Mouse (Mus musculus) hindbrain, embryonic 12.5 days (tissue): ENCODE measurements at regions not wholly inside any gene's neighbourhood (a gene's known extent, or its start where the extent isn't known, plus 50 kb on each side); places are given as distances from the start of the nearest gene placed in this dataset.

Source experiments
- ATAC-seq: fragments of 200-750 bp; cut with Nextera tagmentation; 2 replicates; pipeline ENCODE4 v1.8.0; 2017; ENCODE audit warnings: moderate TSS enrichment; ENCODE audit not compliant: low FRiP score
- H3K27ac ChIP-seq: fragments of 300-500 bp; sonication (generic); 2 replicates; pipeline ENCODE4 v1.5.1; 2016; ENCODE audit warnings: mild to moderate bottlenecking
- H3K27me3 ChIP-seq: fragments of 300-500 bp; sonication (generic); 2 replicates; pipeline ENCODE4 v1.6.1; 2016; ENCODE audit warnings: mild to moderate bottlenecking
- H3K36me3 ChIP-seq: fragments of 300-500 bp; sonication (generic); 2 replicates; pipeline ENCODE4 v1.6.1; 2016; ENCODE audit warnings: mild to moderate bottlenecking
- H3K4me1 ChIP-seq: fragments of 300-500 bp; sonication (generic); 2 replicates; pipeline ENCODE4 v1.6.1; 2016
- H3K4me2 ChIP-seq: fragments of 300-500 bp; sonication (generic); replicated peaks from 2 replicates; pipeline ENCODE4 v1.6.1; 2016; ENCODE audit warnings: mild to moderate bottlenecking
- H3K4me3 ChIP-seq: fragments of 300-500 bp; sonication (generic); 2 replicates; pipeline ENCODE4 v1.5.1; 2016; ENCODE audit warnings: mild to moderate bottlenecking
- H3K9ac ChIP-seq: fragments of 300-500 bp; sonication (generic); 2 replicates; pipeline ENCODE4 v1.6.1; 2016; ENCODE audit warnings: mild to moderate bottlenecking, moderate library complexity
- H3K9me3 ChIP-seq: fragments of 300-500 bp; sonication (generic); replicated peaks from 2 replicates; pipeline ENCODE4 v1.6.1; 2016; ENCODE audit warnings: mild to moderate bottlenecking
- WGBS: fragments of 180-500 bp; shearing (Covaris S2); methylation state at CpG from one replicate; pipeline ENCODE4 v1.1.7; 2016; 5-methylcytosine and 5-hydroxymethylcytosine counted together

- H3K9me3 ChIP-seq, result no peaks in the 10 kb centered on the region
- no peak overlapping the region for H3K4me3 ChIP-seq
- 64% methylated on average over 3 of the region's 3 CpGs for WGBS
- H3K27me3 ChIP-seq, result no peaks in the 10 kb centered on the region
- H3K4me2 ChIP-seq, result no peak overlapping the region
- peak overlapping the region; percentile 89 for H3K27ac ChIP-seq
- H3K9ac ChIP-seq, result no peak overlapping the region
- ATAC-seq, result peak; percentile 21; the same call in 1 of the 2 replicates
- H3K36me3 ChIP-seq, result no peaks in the 10 kb centered on the region
- peaks cover 53% of the 10 kb centered on the region for H3K4me1 ChIP-seq
Observed at GRCm38 (mm10) chr12:79969346-79970226, 143.2 kb downstream of the Zfp36l1 start.

GRCm38 (mm10) chr12:79968676-79969075 is 144.1 kb downstream of the Zfp36l1 start:
- Histone ChIP-seq H3K27me3 (no peaks in the 10 kb centered on the region), H3K9ac (no peak overlapping the region), H3K27ac (no peak overlapping the region), H3K36me3 (no peaks in the 10 kb centered on the region), H3K4me3 (no peak overlapping the region), H3K4me2 (no peak overlapping the region), H3K4me1 (peaks cover 52% of the 10 kb centered on the region), H3K9me3 (no peaks in the 10 kb centered on the region)
- ATAC-seq, result no peak
- WGBS, result 63% methylated on average over 3 of the region's 3 CpGs

GRCm38 (mm10) chr12:79967491-79968255 is 145.1 kb downstream of the Zfp36l1 start:
- Histone ChIP-seq H3K27me3 (no peaks in the 10 kb centered on the region), H3K36me3 (no peaks in the 10 kb centered on the region), H3K4me2 (no peak overlapping the region), H3K4me1 (peaks cover 52% of the 10 kb centered on the region), H3K4me3 (no peak overlapping the region), H3K9me3 (no peaks in the 10 kb centered on the region), H3K27ac (peak overlapping the region; percentile 35; the same call in 1 of the 2 replicates), H3K9ac (no peak overlapping the region)
- no peak for ATAC-seq
- WGBS, result 81% methylated on average over 11 of the region's 11 CpGs

GRCm38 (mm10) chr12:79966621-79967490 is 146.0 kb downstream of the Zfp36l1 start:
- 56% methylated on average over 12 of the region's 12 CpGs for WGBS
- Histone ChIP-seq H3K9me3 (no peaks in the 10 kb centered on the region), H3K4me3 (no peak overlapping the region), H3K9ac (no peak overlapping the region), H3K4me1 (peaks cover 52% of the 10 kb centered on the region), H3K36me3 (no peaks in the 10 kb centered on the region), H3K27ac (peak overlapping the region; percentile 78), H3K27me3 (no peaks in the 10 kb centered on the region; the same call in 1 of the 2 replicates), H3K4me2 (no peak overlapping the region)
- no peak for ATAC-seq

- Histone ChIP-seq H3K9ac (0 out of 2 replicates have a peak overlapping the region, but pooled peaks have one; percentile 68), H3K27me3 (no peaks in the 10 kb centered on the region; the same call in 1 of the 2 replicates), H3K4me3 (no peak overlapping the region), H3K36me3 (no peaks in the 10 kb centered on the region), H3K4me2 (peak overlapping the region; percentile 65), H3K4me1 (peaks cover 46% of the 10 kb centered on the region), H3K27ac (peak overlapping the region; percentile 78), H3K9me3 (no peaks in the 10 kb centered on the region)
- ATAC-seq, result no peak
- 60% methylated on average over 6 of the region's 6 CpGs for WGBS
Observed at GRCm38 (mm10) chr12:79966289-79966615, 146.6 kb downstream of the Zfp36l1 start.

- peak overlapping the region; percentile 40 for H3K4me3 ChIP-seq
Observed at GRCm38 (mm10) chr12:79965471-79966288, 147.1 kb downstream of the Zfp36l1 start.

GRCm38 (mm10) chr12:79963443-79964025 is 149.3 kb downstream of the Zfp36l1 start:
- H3K9me3 ChIP-seq, result no peaks in the 10 kb centered on the region
- H3K36me3 ChIP-seq, result no peaks in the 10 kb centered on the region
- no peak overlapping the region for H3K27ac ChIP-seq
- no peak overlapping the region for H3K4me3 ChIP-seq
- WGBS, result 78% methylated on average over 9 of the region's 9 CpGs
- no peak for ATAC-seq
- peaks cover 25% of the 10 kb centered on the region for H3K4me1 ChIP-seq
- H3K9ac ChIP-seq, result no peak overlapping the region
- H3K4me2 ChIP-seq, result no peak overlapping the region
- no peaks in the 10 kb centered on the region; the same call in 1 of the 2 replicates for H3K27me3 ChIP-seq

More at GRCm38 (mm10) chr12:79965471-79966288, 147.1 kb downstream of the Zfp36l1 start:
- under 1% methylated on average over 46 of the region's 46 CpGs for WGBS
- H3K4me1 ChIP-seq, result peaks cover 40% of the 10 kb centered on the region
- H3K27ac ChIP-seq, result peak overlapping the region; percentile 78
- peak; percentile 79 for ATAC-seq
- no peaks in the 10 kb centered on the region for H3K9me3 ChIP-seq
- no peaks in the 10 kb centered on the region; the same call in 1 of the 2 replicates for H3K27me3 ChIP-seq
- H3K36me3 ChIP-seq, result no peaks in the 10 kb centered on the region
- peak overlapping the region; percentile 65 for H3K4me2 ChIP-seq
- H3K9ac ChIP-seq, result peak overlapping the region; percentile 68

GRCm38 (mm10) chr12:79962649-79963236 is 150.1 kb downstream of the Zfp36l1 start:
- no peaks in the 10 kb centered on the region for H3K36me3 ChIP-seq
- no peak for ATAC-seq
- H3K4me2 ChIP-seq, result no peak overlapping the region
- H3K27me3 ChIP-seq, result no peaks in the 10 kb centered on the region; the same call in 1 of the 2 replicates
- WGBS, result 96% methylated on average over 11 of the region's 11 CpGs
- peaks cover 25% of the 10 kb centered on the region for H3K4me1 ChIP-seq
- no peaks in the 10 kb centered on the region for H3K9me3 ChIP-seq
- H3K27ac ChIP-seq, result no peak overlapping the region
- H3K9ac ChIP-seq, result no peak overlapping the region
- H3K4me3 ChIP-seq, result no peak overlapping the region

GRCm38 (mm10) chr12:79961881-79962280 is 150.9 kb downstream of the Zfp36l1 start:
- H3K27ac ChIP-seq, result no peak overlapping the region
- no peaks in the 10 kb centered on the region; the same call in 1 of the 2 replicates for H3K27me3 ChIP-seq
- 91% methylated on average over 4 of the region's 4 CpGs for WGBS
- no peaks in the 10 kb centered on the region for H3K9me3 ChIP-seq
- no peak overlapping the region for H3K4me3 ChIP-seq
- H3K4me1 ChIP-seq, result peaks cover 22% of the 10 kb centered on the region
- no peak overlapping the region for H3K9ac ChIP-seq
- H3K36me3 ChIP-seq, result no peaks in the 10 kb centered on the region
- H3K4me2 ChIP-seq, result no peak overlapping the region
- ATAC-seq, result no peak

- Histone ChIP-seq H3K9ac (no peak overlapping the region), H3K36me3 (no peaks in the 10 kb centered on the region), H3K4me1 (peaks cover 14% of the 10 kb centered on the region), H3K4me3 (no peak overlapping the region), H3K4me2 (no peak overlapping the region), H3K27me3 (no peaks in the 10 kb centered on the region; the same call in 1 of the 2 replicates), H3K9me3 (no peaks in the 10 kb centered on the region), H3K27ac (no peak overlapping the region)
- WGBS, result 91% methylated on average over 6 of the region's 6 CpGs
- ATAC-seq, result no peak
Observed at GRCm38 (mm10) chr12:79961076-79961475, 151.7 kb downstream of the Zfp36l1 start.
